Mouse (Mus musculus): ENCODE results near the gene Ptges. TPM values are rescaled to one million over a fixed set of nuclear protein-coding genes. Genes with fewer than 3 reads are reported as not detected.

The Ptges gene
- total RNA-seq, 4 experiments from 2014 or later, result 18.6 to 50.4 (median 35.4) TPM

DNA sequence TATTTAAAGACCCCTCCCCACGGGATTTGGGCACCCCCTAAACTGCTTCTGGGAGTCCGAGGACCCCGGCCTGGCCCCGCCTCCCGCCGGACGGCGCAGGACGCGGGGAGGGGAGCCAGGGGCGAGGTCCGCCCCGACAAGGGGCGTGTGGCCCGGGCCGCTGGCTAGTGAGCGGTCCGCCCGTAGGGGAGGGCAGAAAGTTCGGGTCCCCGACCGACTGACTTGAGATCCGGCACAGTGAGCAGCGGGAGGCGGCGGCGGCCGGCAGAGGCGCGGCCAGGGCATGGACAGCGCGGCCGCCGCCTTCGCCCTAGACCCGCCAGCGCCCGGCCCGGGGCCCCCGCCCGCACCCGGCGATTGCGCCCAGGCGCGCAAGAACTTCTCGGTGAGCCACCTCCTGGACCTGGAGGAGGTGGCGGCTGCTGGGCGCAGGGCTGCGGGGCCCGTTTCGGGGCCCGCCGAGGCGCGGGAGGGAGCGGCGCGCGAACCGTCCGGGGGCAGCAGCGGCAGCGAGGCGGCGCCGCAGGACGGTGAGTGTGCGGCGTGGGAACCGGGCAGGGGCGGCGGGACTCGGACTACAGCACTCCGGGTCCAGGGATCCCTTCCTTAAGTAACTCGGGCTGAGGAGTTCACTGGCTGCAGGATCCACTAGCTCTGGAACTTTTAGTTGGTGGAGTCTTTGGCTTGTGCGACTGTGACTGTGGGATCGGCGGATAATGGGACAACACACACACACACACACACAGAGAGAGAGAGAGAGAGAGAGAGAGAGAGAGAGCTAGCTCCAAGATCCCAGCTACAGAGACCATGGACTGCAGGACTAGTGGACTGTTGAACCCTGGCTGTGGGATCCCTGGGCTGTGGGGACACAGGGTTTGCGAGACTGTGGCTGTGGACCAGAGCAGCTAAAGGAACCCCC is 84.3 kb downstream of the Ptges start:
- DNase-seq, result no peak

DNA sequence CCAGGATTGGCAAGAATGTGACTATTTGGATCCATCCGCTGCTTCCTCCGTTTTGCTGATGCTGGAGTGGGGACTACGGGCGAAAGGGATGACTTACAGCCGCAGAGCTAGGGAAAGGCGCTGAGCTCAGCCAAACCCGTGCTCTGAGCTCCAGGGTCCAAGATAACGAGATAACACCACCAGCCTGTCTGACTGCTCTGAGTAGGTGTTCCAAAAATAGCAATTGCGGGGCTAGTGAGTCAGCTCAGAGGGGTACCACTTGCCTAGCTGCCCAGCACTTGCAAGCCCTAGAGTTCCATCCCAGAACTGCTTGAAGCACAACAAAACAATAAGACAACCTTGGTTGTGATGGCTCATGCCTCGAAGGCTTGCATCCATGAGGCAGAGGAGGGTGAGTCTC is 87.0 kb downstream of the Ptges start:
- DNase-seq, result no peak

Other genes with a start within 250 kb of the Ptges start
- gene 1700001O22Rik, start 126.2 kb downstream of the Ptges start, total RNA-seq (2022), result 1 to 10 TPM; 3.6 to 6.2 (median 5.7) TPM
- gene Ntmt1, start 122.0 kb downstream of the Ptges start, total RNA-seq (2022), result 10 to 100 TPM; 40.1 to 77.8 (median 49.1) TPM
- gene Asb6, start 99.5 kb downstream of the Ptges start, total RNA-seq (2022), result 10 to 100 TPM; 32.9 to 41.3 (median 33.4) TPM
- gene Prrx2, start 94.9 kb downstream of the Ptges start, total RNA-seq (2022), result 1 to 10 TPM in 2 of 4 experiments, under 1 TPM in 2; 0.59 to 2.2 (median 1.3) TPM
- gene Tor1b, start 23.1 kb upstream of the Ptges start, total RNA-seq (2022), result 10 to 100 TPM; 60.4 to 66.7 (median 65.7) TPM
- gene Tor1a, start 38.1 kb upstream of the Ptges start, total RNA-seq (2022), result 10 to 100 TPM; 32.6 to 42.3 (median 37.4) TPM
- 10 to 100 TPM; 47.0 to 55.8 (median 53.3) TPM for gene BC005624, start 52.3 kb upstream of the Ptges start, total RNA-seq (2022)
- gene Usp20, start 52.4 kb upstream of the Ptges start, total RNA-seq (2022), result 10 to 100 TPM; 32.6 to 45.6 (median 42.3) TPM
- 10 to 100 TPM; 45.9 to 89.0 (median 70.6) TPM for gene Fnbp1, start 212.1 kb upstream of the Ptges start, total RNA-seq (2022)
- gene Gpr107, start 222.5 kb upstream of the Ptges start, total RNA-seq (2022), result 10 to 100 TPM; 61.9 to 93.4 (median 75.7) TPM